Mouse (Mus musculus): ENCODE measurements around the gene Sdk1.

DNA sequence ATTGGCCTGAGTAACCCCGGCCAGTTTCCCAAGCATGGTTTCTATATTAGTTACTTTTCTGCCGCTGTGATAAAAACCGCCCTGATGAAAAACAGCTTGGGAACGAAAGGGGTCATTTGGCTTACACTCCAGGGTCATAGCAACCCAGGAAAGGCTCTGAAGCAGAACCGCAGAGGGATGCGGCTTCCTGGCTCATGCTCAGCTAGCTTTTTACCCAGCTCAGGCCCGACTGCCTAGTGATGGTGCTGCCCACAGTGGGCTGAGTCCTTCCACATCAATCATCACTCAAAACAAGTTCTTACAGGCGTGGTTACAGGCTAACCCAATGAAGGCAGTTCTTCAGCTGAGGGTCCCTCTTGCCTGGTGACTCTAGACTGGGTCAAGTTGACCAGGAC lies 988.5 kb downstream of the Sdk1 start:
- TF ChIP-seq CTCF (IDR thresholded peaks at IDR 0.05; ENCODE audit: low read depth) (no peak), EP300 (IDR thresholded peaks at IDR 0.05; ENCODE audit: low read depth) (no peak)

Measured in heart, postnatal 0 days (tissue).